Mouse (Mus musculus) embryonic facial prominence, embryonic 14.5 days (tissue): ENCODE data around the gene Bnip1. TPM values are rescaled to one million over a fixed set of nuclear protein-coding genes. Genes with fewer than 3 reads are reported as not detected.
A peak's percentile ranks its signal among the peaks of the same experiment; 100 is the strongest.

Experiments used
- ATAC-seq: fragments of 200-750 bp; cut with Nextera tagmentation; 2 replicates; pipeline ENCODE4 v1.8.0; 2017; ENCODE audit warnings: low read depth, moderate number of reproducible peaks, moderate TSS enrichment
- DNase-seq: peaks from one replicate; pipeline ENCODE4 v3.0.0-alpha.2; 2015; ENCODE audit warnings: low spot score
- H3K27ac ChIP-seq: fragments of 300-500 bp; sonication (generic); replicated peaks from 2 replicates; pipeline ENCODE4 v1.5.1; 2014; ENCODE audit warnings: low read depth, mild to moderate bottlenecking, low read length, moderate library complexity
- H3K27me3 ChIP-seq: fragments of 300-500 bp; sonication (generic); replicated peaks from 2 replicates; pipeline ENCODE4 v1.6.1; 2014; ENCODE audit warnings: low read length; ENCODE audit not compliant: control insufficient read depth, insufficient read depth
- H3K36me3 ChIP-seq: fragments of 300-500 bp; sonication (generic); 2 replicates; pipeline ENCODE4 v1.6.1; 2014; ENCODE audit warnings: low read length, mixed read lengths; ENCODE audit not compliant: control insufficient read depth, insufficient read depth
- H3K4me1 ChIP-seq: fragments of 300-500 bp; sonication (generic); 2 replicates; pipeline ENCODE4 v1.6.1; 2014; ENCODE audit warnings: antibody characterized with exemption, low read length; ENCODE audit not compliant: control insufficient read depth, insufficient read depth
- H3K4me2 ChIP-seq: fragments of 300-500 bp; sonication (generic); 2 replicates; pipeline ENCODE4 v1.6.1; 2014; ENCODE audit warnings: low read depth, mild to moderate bottlenecking, low read length, moderate library complexity, mixed read lengths
- H3K4me3 ChIP-seq: fragments of 300-500 bp; sonication (generic); 2 replicates; pipeline ENCODE4 v1.5.1; 2014; ENCODE audit warnings: low read depth, mild to moderate bottlenecking, low read length
- H3K9ac ChIP-seq: fragments of 300-500 bp; sonication (generic); 2 replicates; pipeline ENCODE4 v1.6.1; 2014; ENCODE audit warnings: low read depth, mild to moderate bottlenecking, low read length, moderate library complexity, mixed read lengths
- H3K9me3 ChIP-seq: fragments of 300-500 bp; sonication (generic); 2 replicates; pipeline ENCODE4 v1.6.1; 2016; ENCODE audit warnings: low read length; ENCODE audit not compliant: control insufficient read depth
- WGBS: fragments of 180-500 bp; shearing (Covaris S2); extraction: QIAGEN DNeasy Blood & Tissue Kit; methylation state at CpG from one replicate; pipeline ENCODE4 v1.1.7; 2014; 5-methylcytosine and 5-hydroxymethylcytosine counted together
- polyA plus RNA-seq: library from polyadenylated mRNA; unstranded; fragments of >200 nt; fragmentation: Nextera tagmentation; extraction: Ambion mirVana; gene quantifications from 2 replicates; pipeline ENCODE4 v1.2.1, GENCODE M21; 2014

Bnip1 gene
- polyA plus RNA-seq, 1 experiment from 2014 or later: 38.4 TPM

DNA sequence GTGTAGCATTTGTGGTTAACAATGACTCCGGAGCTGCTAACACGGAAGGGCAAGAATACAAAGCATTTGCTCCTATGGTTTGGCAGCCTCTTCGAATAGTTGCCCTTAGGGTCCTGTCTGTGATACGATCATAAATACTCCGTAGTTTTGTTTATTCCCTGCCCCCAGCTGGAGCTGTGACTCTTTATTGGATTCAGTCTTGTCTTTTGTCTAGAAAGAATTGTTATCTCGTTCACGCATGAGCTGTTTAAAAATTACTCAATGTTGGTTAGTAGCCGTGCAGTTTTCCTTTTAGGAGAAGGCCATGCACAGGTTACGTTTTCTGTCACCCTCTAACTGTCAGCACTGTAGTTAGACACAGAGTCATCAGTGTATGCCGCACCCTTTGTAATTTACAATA lies 4.7 kb upstream of the Bnip1 start:
- no peak for DNase-seq
- WGBS: 68% methylated on average over 10 of the region's 10 CpGs
- no peak overlapping the region for H3K27ac ChIP-seq
- ATAC-seq: no peak
- no peak overlapping the region for H3K4me3 ChIP-seq
- no peaks in the 10 kb centered on the region for H3K9me3 ChIP-seq
- H3K9ac ChIP-seq: no peak overlapping the region
- no peaks in the 10 kb centered on the region for H3K36me3 ChIP-seq
- H3K4me1 ChIP-seq: peaks cover 6% of the 10 kb centered on the region; the same call in 1 of the 2 replicates
- no peaks in the 10 kb centered on the region for H3K27me3 ChIP-seq
- no peak overlapping the region for H3K4me2 ChIP-seq

DNA sequence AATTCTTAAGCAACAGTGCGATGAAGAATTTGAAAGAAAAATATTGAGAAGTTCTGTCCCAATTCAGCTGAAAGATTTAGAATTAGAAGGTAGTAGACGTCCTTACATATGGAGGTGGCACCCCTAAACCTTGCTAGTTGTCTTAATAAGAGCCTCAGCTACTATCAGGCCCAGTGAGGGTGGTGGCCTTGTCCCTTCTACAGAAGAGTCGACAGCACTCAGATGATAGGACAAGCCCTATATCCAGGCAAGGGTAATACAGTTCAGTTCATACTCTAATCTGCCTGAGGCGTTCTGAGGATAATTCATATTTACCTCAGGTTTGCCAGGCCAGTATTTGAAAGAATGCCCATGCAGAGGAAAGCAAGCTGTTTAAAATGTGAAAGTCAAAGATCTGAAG lies 2.9 kb upstream of the Bnip1 start:
- no peak overlapping the region for H3K4me2 ChIP-seq
- H3K36me3 ChIP-seq: no peaks in the 10 kb centered on the region
- no peak for ATAC-seq
- peaks cover 11% of the 10 kb centered on the region; the same call in 1 of the 2 replicates for H3K4me1 ChIP-seq
- H3K9ac ChIP-seq: no peak overlapping the region
- no peak overlapping the region for H3K4me3 ChIP-seq
- WGBS: 84% methylated on average over 4 of the region's 4 CpGs
- H3K27ac ChIP-seq: peak overlapping the region; percentile 56
- H3K27me3 ChIP-seq: no peaks in the 10 kb centered on the region
- H3K9me3 ChIP-seq: no peaks in the 10 kb centered on the region
- DNase-seq: peak; percentile 2

GRCm38 (mm10) chr17:26778430-26779100 lies 2.3 kb upstream of the Bnip1 start:
- Histone ChIP-seq H3K9me3 (no peaks in the 10 kb centered on the region), H3K27me3 (no peaks in the 10 kb centered on the region), H3K4me1 (peaks cover 11% of the 10 kb centered on the region; the same call in 1 of the 2 replicates), H3K4me2 (no peak overlapping the region), H3K27ac (peak overlapping the region; percentile 56), H3K4me3 (no peak overlapping the region), H3K9ac (no peak overlapping the region), H3K36me3 (peaks cover 2% of the 10 kb centered on the region; the same call in 1 of the 2 replicates)
- 80% methylated on average over 3 of the region's 3 CpGs for WGBS
- ATAC-seq (no peak), DNase-seq (peak; percentile 63)

GRCm38 (mm10) chr17:26779471-26779870 lies 1.4 kb upstream of the Bnip1 start:
- Histone ChIP-seq H3K4me1 (peaks cover 11% of the 10 kb centered on the region; the same call in 1 of the 2 replicates), H3K4me3 (no peak overlapping the region), H3K36me3 (peaks cover 11% of the 10 kb centered on the region; the same call in 1 of the 2 replicates), H3K27me3 (no peaks in the 10 kb centered on the region), H3K9ac (no peak overlapping the region), H3K27ac (no peak overlapping the region), H3K9me3 (no peaks in the 10 kb centered on the region), H3K4me2 (no peak overlapping the region)
- no peak for DNase-seq
- 93% methylated on average over 2 of the region's 2 CpGs for WGBS
- no peak for ATAC-seq

GRCm38 (mm10) chr17:26781610-26782043 lies 761 bp downstream of the Bnip1 start:
- peak overlapping the region; percentile 64 for H3K4me2 ChIP-seq
- H3K27ac ChIP-seq: peak overlapping the region; percentile 87
- 20% methylated on average over 5 of the region's 5 CpGs for WGBS
- H3K36me3 ChIP-seq: peaks cover 30% of the 10 kb centered on the region
- H3K27me3 ChIP-seq: no peaks in the 10 kb centered on the region
- DNase-seq (no peak), ATAC-seq (no peak)
- peak overlapping the region; percentile 65 for H3K4me3 ChIP-seq
- H3K4me1 ChIP-seq: peaks cover 11% of the 10 kb centered on the region; the same call in 1 of the 2 replicates
- H3K9ac ChIP-seq: peak overlapping the region; percentile 82
- H3K9me3 ChIP-seq: no peaks in the 10 kb centered on the region

GRCm38 (mm10) chr17:26784525-26784924 lies 3.7 kb downstream of the Bnip1 start:
- no peak overlapping the region for H3K27ac ChIP-seq
- ATAC-seq (no peak), DNase-seq (no peak)
- WGBS: 92% methylated on average over 8 of the region's 8 CpGs
- H3K4me3 ChIP-seq: no peak overlapping the region
- H3K27me3 ChIP-seq: no peaks in the 10 kb centered on the region
- peaks cover 11% of the 10 kb centered on the region; the same call in 1 of the 2 replicates for H3K4me1 ChIP-seq
- H3K4me2 ChIP-seq: no peak overlapping the region
- H3K9me3 ChIP-seq: no peaks in the 10 kb centered on the region
- H3K9ac ChIP-seq: no peak overlapping the region
- peaks cover 56% of the 10 kb centered on the region for H3K36me3 ChIP-seq

DNA sequence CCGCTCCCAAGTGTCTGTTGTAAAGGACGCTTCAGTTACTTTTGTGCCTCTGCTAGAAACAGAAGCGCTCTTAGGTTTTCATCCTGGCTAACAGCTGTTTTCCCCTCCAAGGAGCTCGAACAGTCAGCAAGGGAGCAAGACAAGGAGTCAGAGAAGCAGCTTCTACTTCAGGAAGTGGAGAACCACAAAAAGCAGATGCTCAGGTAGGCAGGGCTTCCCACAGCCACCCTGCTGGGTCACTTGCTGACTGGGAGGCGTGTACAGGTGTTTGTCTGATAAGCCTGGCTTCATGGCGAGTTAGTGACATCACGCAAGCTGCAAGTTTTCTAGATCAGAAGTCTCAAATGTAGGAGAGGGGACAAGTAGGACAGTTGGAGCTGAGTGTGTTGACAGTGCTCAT lies 5.7 kb downstream of the Bnip1 start:
- DNase-seq (no peak), ATAC-seq (no peak)
- Histone ChIP-seq H3K4me2 (no peak overlapping the region), H3K27me3 (no peaks in the 10 kb centered on the region), H3K27ac (no peak overlapping the region), H3K4me3 (no peak overlapping the region), H3K36me3 (peaks cover 75% of the 10 kb centered on the region), H3K4me1 (peaks cover 4% of the 10 kb centered on the region; the same call in 1 of the 2 replicates), H3K9ac (no peak overlapping the region), H3K9me3 (no peaks in the 10 kb centered on the region)
- WGBS: 90% methylated on average over 7 of the region's 7 CpGs

GRCm38 (mm10) chr17:26788986-26789385 lies 8.1 kb downstream of the Bnip1 start:
- no peak overlapping the region for H3K4me3 ChIP-seq
- peaks cover 86% of the 10 kb centered on the region for H3K36me3 ChIP-seq
- no peak for DNase-seq
- H3K27me3 ChIP-seq: no peaks in the 10 kb centered on the region
- H3K4me2 ChIP-seq: no peak overlapping the region
- no peaks in the 10 kb centered on the region for H3K4me1 ChIP-seq
- ATAC-seq: no peak
- WGBS: 90% methylated on average over 8 of the region's 8 CpGs
- no peak overlapping the region for H3K27ac ChIP-seq
- no peak overlapping the region for H3K9ac ChIP-seq
- no peaks in the 10 kb centered on the region for H3K9me3 ChIP-seq
